Mouse (Mus musculus) megakaryocyte, embryonic 14.5 days (primary cell): ENCODE measurements at regions not wholly inside any gene's neighbourhood (a gene's known extent, or its start where the extent isn't known, plus 50 kb on each side); places are given as distances from the start of the nearest gene placed in this dataset.

ENCODE experiments used
- FLI1 ChIP-seq: IDR thresholded peaks from 2 replicates; pipeline ENCODE4 v1.6.1; 2012; ENCODE audit warnings: low read length, inconsistent platforms, mixed read lengths
- GATA1 ChIP-seq: IDR thresholded peaks from 3 replicates; pipeline ENCODE4 v1.6.1; 2012; ENCODE audit warnings: mixed read lengths, low read length, inconsistent platforms, borderline replicate concordance

DNA sequence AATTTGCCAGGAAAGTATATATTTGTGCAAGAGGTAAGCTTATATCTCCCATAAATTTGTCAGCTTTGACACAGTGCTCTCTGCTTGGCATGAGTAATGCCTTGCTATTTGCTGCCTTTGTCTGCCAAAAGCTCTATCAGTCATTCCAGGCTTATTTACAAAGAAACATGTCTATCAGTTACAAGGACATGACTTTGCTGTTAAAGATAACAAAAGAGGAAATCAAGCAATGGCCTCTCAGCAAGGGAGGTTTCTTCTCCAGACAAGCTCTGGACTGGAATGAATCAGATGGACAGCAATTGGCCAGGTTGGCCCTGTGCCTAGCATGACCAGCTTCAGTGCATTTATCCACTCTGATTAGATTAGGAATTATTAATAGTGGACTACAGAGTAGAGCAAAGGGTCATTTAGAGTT is 185.3 kb downstream of the Etaa1 start:
- TF ChIP-seq FLI1 (no peak), GATA1 (no peak)
